Mouse (Mus musculus): Measurements from ENCODE around the gene S100a2. TPM values are rescaled to one million over a fixed set of nuclear protein-coding genes. Genes with fewer than 3 reads are reported as not detected.

The S100a2 gene
- polyA plus RNA-seq (2015; fragmentation: Nextera tagmentation; extraction: Ambion mirVana) = not detected in 2 replicates

- no peak for ATAC-seq (ENCODE audit: low read depth)
- H3K9ac ChIP-seq = no peak within 1 kb of the TSS
- no peaks in the 10 kb centered on the region for H3K4me1 ChIP-seq (replicated peaks)
- WGBS = 89% methylated on average over 8 of the region's 8 CpGs
- H3K27ac ChIP-seq (replicated peaks) = no peak within 1 kb of the TSS
- no peak within 1 kb of the TSS for H3K4me3 ChIP-seq
- H3K27me3 ChIP-seq = no peaks in the 10 kb centered on the region
- H3K9me3 ChIP-seq = 0 out of 2 replicates have a peak, but pooled peaks cover 3% of the 10 kb centered on the region
- no peak within 1 kb of the TSS for H3K4me2 ChIP-seq
- H3K36me3 ChIP-seq = no peaks in the 10 kb centered on the region
Measured at GRCm38 (mm10) chr3:90589947-90590346, at the start of gene S100a2. TSS of gene S100a2 (plus strand) at chr3:90590247.

GRCm38 (mm10) chr3:90540904-90541303, 49.1 kb upstream of the S100a2 start:
- H3K9me3 ChIP-seq = no peaks in the 10 kb centered on the region
- ATAC-seq (ENCODE audit: low read depth) = peak; percentile 71; the same call in 1 of the 2 replicates
- no peak overlapping the region; the same call in 1 of the 2 replicates for H3K27ac ChIP-seq (replicated peaks)
- H3K9ac ChIP-seq = no peak overlapping the region
- H3K36me3 ChIP-seq = no peaks in the 10 kb centered on the region
- WGBS = 34% methylated on average over 4 of the region's 4 CpGs
- no peak overlapping the region for H3K4me3 ChIP-seq
- H3K4me2 ChIP-seq = peak overlapping the region; percentile 18; the same call in 1 of the 2 replicates
- H3K27me3 ChIP-seq = no peaks in the 10 kb centered on the region
- no peaks in the 10 kb centered on the region; the same call in 1 of the 2 replicates for H3K4me1 ChIP-seq (replicated peaks)

DNA sequence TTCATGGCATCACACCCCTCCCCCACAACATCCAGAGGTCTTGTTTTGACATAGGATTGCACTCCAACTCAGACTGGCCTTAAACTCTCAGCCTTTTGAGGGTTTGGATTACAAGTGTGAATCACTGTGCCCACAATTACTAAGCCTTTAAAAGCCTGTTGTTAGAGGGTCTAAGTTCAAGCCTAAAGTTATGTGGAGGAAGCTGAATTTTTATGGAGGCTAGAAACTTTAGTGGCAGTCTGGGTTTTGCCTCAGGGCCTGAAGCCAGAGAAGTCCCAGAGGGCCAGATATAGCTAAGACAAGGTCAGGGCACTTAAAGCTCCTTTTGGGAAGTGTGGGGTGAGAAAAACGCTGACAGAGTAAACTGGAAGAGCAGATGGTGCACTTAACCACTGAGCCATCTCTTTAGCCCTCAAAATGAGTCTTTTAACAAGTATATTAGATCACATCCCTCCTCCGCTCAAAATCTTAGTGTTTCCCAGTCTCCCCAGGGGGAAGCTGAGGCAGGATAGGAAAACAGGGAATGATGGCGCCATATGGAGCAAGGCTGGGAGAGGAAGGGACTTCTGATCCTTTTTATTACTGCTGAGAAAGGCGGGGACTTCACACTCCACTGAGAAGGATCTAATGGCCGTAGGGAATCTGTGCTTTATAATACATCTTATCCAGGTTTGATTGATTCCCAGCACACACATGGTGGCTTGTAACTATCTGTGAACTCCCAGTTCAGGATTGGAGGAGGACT, 40.2 kb upstream of the S100a2 start:
- peaks cover 7% of the 10 kb centered on the region; the same call in 1 of the 2 replicates for H3K4me1 ChIP-seq (replicated peaks)
- 57% methylated on average over 5 of the region's 5 CpGs for WGBS
- H3K36me3 ChIP-seq = no peaks in the 10 kb centered on the region
- no peak overlapping the region for H3K4me2 ChIP-seq
- no peak overlapping the region for H3K9ac ChIP-seq
- H3K27ac ChIP-seq (replicated peaks) = no peak overlapping the region
- H3K9me3 ChIP-seq = no peaks in the 10 kb centered on the region
- no peaks in the 10 kb centered on the region for H3K27me3 ChIP-seq
- no peak overlapping the region for H3K4me3 ChIP-seq
- no peak for ATAC-seq (ENCODE audit: low read depth)

GRCm38 (mm10) chr3:90550421-90550790, 39.6 kb upstream of the S100a2 start:
- Histone ChIP-seq H3K36me3 (no peaks in the 10 kb centered on the region), H3K4me3 (no peak overlapping the region), H3K4me1 (replicated peaks) (peaks cover 7% of the 10 kb centered on the region; the same call in 1 of the 2 replicates), H3K9ac (no peak overlapping the region), H3K27me3 (no peaks in the 10 kb centered on the region), H3K4me2 (no peak overlapping the region), H3K27ac (replicated peaks) (no peak overlapping the region), H3K9me3 (no peaks in the 10 kb centered on the region)
- WGBS = 86% methylated on average over 2 of the region's 2 CpGs
- ATAC-seq (ENCODE audit: low read depth) = no peak

DNA sequence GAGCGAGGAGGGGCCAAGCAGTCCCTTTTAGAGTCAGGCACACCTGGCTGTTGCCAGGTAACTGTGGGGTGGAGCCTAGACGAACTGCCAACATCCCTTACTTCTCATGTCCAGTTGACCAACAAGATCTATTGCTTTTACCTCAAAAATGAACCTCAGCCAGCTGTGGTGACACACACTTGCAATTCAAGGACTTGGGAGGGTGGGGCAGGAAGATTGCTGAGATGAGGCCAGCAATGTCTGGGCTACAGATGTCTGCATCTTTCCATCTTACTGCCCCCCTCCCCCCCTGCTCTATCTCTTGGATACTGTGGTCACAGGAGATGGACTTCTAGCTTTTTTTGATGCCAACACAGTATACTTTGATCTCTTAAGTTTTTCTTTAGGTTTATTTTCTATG, 37.8 kb upstream of the S100a2 start:
- Histone ChIP-seq H3K27me3 (no peaks in the 10 kb centered on the region), H3K4me3 (no peak overlapping the region), H3K4me1 (replicated peaks) (peaks cover 7% of the 10 kb centered on the region; the same call in 1 of the 2 replicates), H3K36me3 (no peaks in the 10 kb centered on the region), H3K4me2 (no peak overlapping the region), H3K9ac (no peak overlapping the region), H3K27ac (replicated peaks) (no peak overlapping the region), H3K9me3 (no peaks in the 10 kb centered on the region)
- 82% methylated on average over 2 of the region's 2 CpGs for WGBS
- ATAC-seq (ENCODE audit: low read depth) = no peak

DNA sequence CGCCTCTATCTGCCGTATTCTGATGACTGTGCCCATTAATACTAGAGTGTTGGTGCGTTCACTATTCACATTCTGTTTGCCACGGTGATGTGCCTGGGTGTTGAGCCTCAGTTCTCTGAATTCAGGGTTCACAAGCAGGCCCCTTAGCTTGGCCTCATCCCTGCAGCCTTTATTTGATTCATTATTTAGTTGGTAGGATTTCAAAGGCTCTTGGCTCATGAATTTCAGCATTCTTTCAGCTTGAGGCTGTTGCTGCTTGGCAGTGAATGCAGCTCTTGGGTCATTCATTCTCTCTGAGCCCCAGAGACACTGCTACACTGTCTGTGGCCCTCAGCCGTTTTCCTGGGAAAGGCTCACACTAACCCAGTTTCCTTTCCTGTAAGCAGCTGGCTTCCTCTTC, 34.1 kb upstream of the S100a2 start:
- Histone ChIP-seq H3K9me3 (no peaks in the 10 kb centered on the region), H3K36me3 (no peaks in the 10 kb centered on the region), H3K27ac (replicated peaks) (no peak overlapping the region; the same call in 1 of the 2 replicates), H3K4me1 (replicated peaks) (no peaks in the 10 kb centered on the region), H3K4me2 (no peak overlapping the region), H3K4me3 (no peak overlapping the region), H3K9ac (no peak overlapping the region), H3K27me3 (no peaks in the 10 kb centered on the region)
- WGBS = 40% methylated on average over 5 of the region's 5 CpGs
- ATAC-seq (ENCODE audit: low read depth) = peak; percentile 86

GRCm38 (mm10) chr3:90560008-90560628, 29.9 kb upstream of the S100a2 start, which contains the start of gene S100a3:
TSS of gene S100a3 (plus strand) at chr3:90560578.
- no peak for ATAC-seq (ENCODE audit: low read depth)
- no peaks in the 10 kb centered on the region for H3K36me3 ChIP-seq
- WGBS = 79% methylated on average over 6 of the region's 6 CpGs
- H3K9me3 ChIP-seq = no peaks in the 10 kb centered on the region
- no peaks in the 10 kb centered on the region for H3K4me1 ChIP-seq (replicated peaks)
- H3K27me3 ChIP-seq = no peaks in the 10 kb centered on the region
- H3K9ac ChIP-seq = no peak within 1 kb of the TSS
- no peak within 1 kb of the TSS for H3K4me3 ChIP-seq
- no peak within 1 kb of the TSS for H3K4me2 ChIP-seq
- H3K27ac ChIP-seq (replicated peaks) = no peak within 1 kb of the TSS

DNA sequence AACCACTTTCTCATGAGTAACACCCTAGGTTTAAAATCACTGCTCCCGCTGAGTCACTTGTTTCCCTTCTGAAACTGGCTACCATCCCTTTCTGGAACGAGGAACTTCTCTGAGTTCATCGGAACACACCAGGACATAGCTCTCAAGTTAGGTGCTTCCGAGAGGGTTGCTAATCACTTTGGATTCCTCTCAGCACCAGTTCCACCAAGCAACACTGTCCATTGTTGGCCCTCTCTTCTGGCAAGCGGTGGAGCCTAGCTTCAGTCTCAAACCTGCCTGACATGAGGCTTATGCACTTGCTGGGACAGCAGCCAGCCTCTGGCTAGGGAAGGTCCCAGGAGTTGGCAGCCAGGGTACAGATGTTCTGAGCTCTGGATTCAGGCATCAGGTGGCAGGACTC, 15.4 kb upstream of the S100a2 start:
- H3K4me2 ChIP-seq = no peak overlapping the region
- no peak overlapping the region for H3K9ac ChIP-seq
- no peaks in the 10 kb centered on the region for H3K9me3 ChIP-seq
- H3K4me1 ChIP-seq (replicated peaks) = no peaks in the 10 kb centered on the region
- no peak overlapping the region for H3K27ac ChIP-seq (replicated peaks)
- ATAC-seq (ENCODE audit: low read depth) = no peak
- WGBS = 89% methylated on average over 5 of the region's 5 CpGs
- no peaks in the 10 kb centered on the region for H3K27me3 ChIP-seq
- H3K36me3 ChIP-seq = no peaks in the 10 kb centered on the region
- no peak overlapping the region for H3K4me3 ChIP-seq

DNA sequence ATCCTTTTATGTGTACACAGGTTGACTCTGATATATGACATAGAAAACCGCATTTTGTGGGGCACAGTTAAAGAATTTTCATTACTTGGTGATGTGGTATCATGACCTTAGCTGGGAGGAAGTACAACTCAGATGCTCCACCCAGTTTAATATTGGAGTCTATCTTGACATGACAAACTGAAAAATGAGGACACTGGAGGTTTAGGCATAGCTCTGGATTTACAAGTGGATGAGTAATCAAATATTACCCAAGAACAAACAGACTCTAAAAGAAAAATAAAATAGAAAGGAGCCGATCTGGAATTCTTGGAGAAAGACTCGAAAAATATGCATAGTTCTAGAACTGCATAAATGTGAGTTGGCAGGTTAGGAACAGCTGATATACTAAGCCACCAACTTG, 14.7 kb upstream of the S100a2 start:
- no peaks in the 10 kb centered on the region for H3K9me3 ChIP-seq
- no peaks in the 10 kb centered on the region for H3K36me3 ChIP-seq
- H3K4me3 ChIP-seq = no peak overlapping the region
- H3K27me3 ChIP-seq = no peaks in the 10 kb centered on the region
- no peak overlapping the region for H3K27ac ChIP-seq (replicated peaks)
- WGBS = 89% methylated on average over 3 of the region's 3 CpGs
- no peak for ATAC-seq (ENCODE audit: low read depth)
- H3K4me2 ChIP-seq = no peak overlapping the region
- H3K4me1 ChIP-seq (replicated peaks) = no peaks in the 10 kb centered on the region
- H3K9ac ChIP-seq = no peak overlapping the region

- no peak for ATAC-seq (ENCODE audit: low read depth)
- 79% methylated on average over 10 of the region's 10 CpGs for WGBS
Measured at GRCm38 (mm10) chr3:90576351-90577001, 13.6 kb upstream of the S100a2 start.

GRCm38 (mm10) chr3:90579433-90579832, 10.6 kb upstream of the S100a2 start:
- H3K9ac ChIP-seq = no peak overlapping the region
- no peak overlapping the region for H3K27ac ChIP-seq (replicated peaks)
- no peak overlapping the region for H3K4me3 ChIP-seq
- H3K27me3 ChIP-seq = no peaks in the 10 kb centered on the region
- H3K4me1 ChIP-seq (replicated peaks) = no peaks in the 10 kb centered on the region
- H3K4me2 ChIP-seq = no peak overlapping the region
- H3K9me3 ChIP-seq = no peaks in the 10 kb centered on the region
- no peak for ATAC-seq (ENCODE audit: low read depth)
- 82% methylated on average over 7 of the region's 7 CpGs for WGBS
- H3K36me3 ChIP-seq = no peaks in the 10 kb centered on the region

More at GRCm38 (mm10) chr3:90576351-90577001, 13.6 kb upstream of the S100a2 start:
- no peaks in the 10 kb centered on the region for H3K9me3 ChIP-seq
- no peak overlapping the region for H3K4me2 ChIP-seq
- H3K9ac ChIP-seq = no peak overlapping the region
- no peak overlapping the region for H3K27ac ChIP-seq (replicated peaks)
- H3K36me3 ChIP-seq = no peaks in the 10 kb centered on the region
- H3K4me1 ChIP-seq (replicated peaks) = no peaks in the 10 kb centered on the region
- no peak overlapping the region for H3K4me3 ChIP-seq
- H3K27me3 ChIP-seq = no peaks in the 10 kb centered on the region

DNA sequence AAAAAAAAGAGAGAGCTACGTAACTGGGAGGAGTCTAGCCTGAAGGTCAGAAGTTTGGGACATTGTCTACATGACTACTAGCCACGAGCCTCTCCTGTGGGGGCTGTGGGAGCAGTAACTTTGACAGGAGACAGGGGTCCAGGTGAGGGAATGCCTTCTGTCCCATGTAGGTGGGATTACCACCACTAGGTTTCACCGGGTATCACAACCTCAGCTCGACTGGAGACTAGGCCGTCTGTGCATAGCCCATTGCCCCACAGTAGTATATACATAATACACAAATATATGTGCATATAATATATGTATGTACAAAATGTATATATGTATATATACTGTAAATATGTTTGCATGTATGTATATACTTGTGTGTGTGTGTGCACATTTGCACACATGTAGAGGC, 8.9 kb upstream of the S100a2 start:
- Histone ChIP-seq H3K4me2 (no peak overlapping the region), H3K4me1 (replicated peaks) (no peaks in the 10 kb centered on the region), H3K9me3 (no peaks in the 10 kb centered on the region), H3K9ac (no peak overlapping the region), H3K36me3 (no peaks in the 10 kb centered on the region), H3K27ac (replicated peaks) (no peak overlapping the region), H3K4me3 (no peak overlapping the region), H3K27me3 (no peaks in the 10 kb centered on the region)
- 92% methylated on average over 5 of the region's 5 CpGs for WGBS
- ATAC-seq (ENCODE audit: low read depth) = no peak

Data from neural tube, embryonic 13.5 days (tissue).